Mouse (Mus musculus): ENCODE data around the gene Mpz. TPM values are rescaled to one million over a fixed set of nuclear protein-coding genes. Genes with fewer than 3 reads are reported as not detected.

The Mpz gene
- polyA plus RNA-seq, 1 experiment: 1.2 TPM

DNA sequence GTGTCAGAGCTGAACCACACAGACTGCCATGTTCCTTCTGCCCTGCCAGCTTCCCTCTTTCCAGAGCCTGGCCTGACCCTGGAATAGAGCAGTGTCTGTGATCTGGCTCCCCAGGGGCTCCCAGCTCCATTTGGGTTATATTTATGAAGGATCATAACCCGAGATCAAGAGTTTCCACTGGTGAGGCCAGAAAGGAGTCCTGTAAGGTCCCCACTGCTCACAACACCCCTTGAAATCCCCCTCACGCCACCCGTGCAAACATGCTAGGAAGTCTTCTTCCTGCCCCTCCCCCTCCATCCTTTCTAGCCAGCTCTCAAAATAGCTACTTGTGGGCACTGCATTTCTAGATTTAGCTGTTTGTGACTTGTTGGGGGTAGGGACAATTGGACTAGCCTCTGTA, 33.1 kb downstream of the Mpz start:
- H3K27ac ChIP-seq (ENCODE audit: insufficient read depth, low read length): no peak overlapping the region
- H3K4me1 ChIP-seq (ENCODE audit: control insufficient read depth, insufficient read depth, low read length): peaks cover 3% of the 10 kb centered on the region; the same call in 1 of the 2 replicates
- TF ChIP-seq POLR2A (IDR thresholded peaks at IDR 0.05; ENCODE audit: low read depth, low read length) (no peak), CTCF (IDR thresholded peaks at IDR 0.05; ENCODE audit: borderline replicate concordance, insufficient read depth, low read length) (no peak)
- no peak overlapping the region for H3K4me3 ChIP-seq (ENCODE audit: insufficient read depth, low read length)

DNA sequence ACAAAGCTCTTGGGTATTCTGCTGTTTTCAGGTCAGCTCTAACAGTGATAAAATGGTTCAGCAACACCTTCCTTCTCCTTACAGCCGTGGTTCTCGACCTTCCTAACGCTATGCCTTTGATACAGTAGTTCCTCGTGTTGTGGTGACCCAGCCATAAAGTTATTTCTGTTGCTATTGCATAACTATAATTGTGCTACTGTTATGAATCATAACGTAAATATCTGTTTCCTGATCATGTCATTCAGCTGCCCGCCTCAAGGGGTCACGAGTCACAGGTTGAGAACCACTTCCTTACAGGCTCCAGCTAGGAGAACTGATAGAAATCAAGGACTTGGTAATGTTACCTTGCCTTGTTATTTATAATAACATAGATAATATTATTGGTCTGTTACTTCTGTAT, 33.8 kb downstream of the Mpz start:
- Histone ChIP-seq H3K4me1 (ENCODE audit: control insufficient read depth, insufficient read depth, low read length) (peaks cover 3% of the 10 kb centered on the region; the same call in 1 of the 2 replicates), H3K4me3 (ENCODE audit: insufficient read depth, low read length) (no peak overlapping the region), H3K27ac (ENCODE audit: insufficient read depth, low read length) (no peak overlapping the region)
- TF ChIP-seq POLR2A (IDR thresholded peaks at IDR 0.05; ENCODE audit: low read depth, low read length): no peak
- TF ChIP-seq CTCF (IDR thresholded peaks at IDR 0.05; ENCODE audit: borderline replicate concordance, insufficient read depth, low read length): no peak

DNA sequence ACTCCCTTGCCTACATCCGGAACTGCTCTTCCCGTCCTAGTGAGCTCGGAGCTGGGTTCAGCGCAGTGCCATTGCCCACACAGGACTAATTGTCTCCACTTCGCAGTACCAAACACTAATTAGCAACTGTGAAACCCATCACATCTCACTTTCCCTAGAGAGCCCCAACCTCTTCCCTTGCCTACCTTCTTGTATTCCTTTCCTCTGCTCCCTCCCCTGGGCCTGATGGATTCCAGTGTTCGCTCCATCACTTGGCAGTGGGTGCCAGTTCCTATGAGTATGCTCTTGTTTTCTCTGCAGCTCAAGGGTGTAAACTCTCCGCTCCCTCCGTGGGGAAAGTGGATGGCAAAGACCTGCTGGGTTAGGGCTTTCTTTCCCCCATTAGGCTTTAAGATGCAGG, 35.1 kb downstream of the Mpz start:
- Histone ChIP-seq H3K27ac (ENCODE audit: insufficient read depth, low read length) (no peak overlapping the region), H3K4me3 (ENCODE audit: insufficient read depth, low read length) (no peak overlapping the region), H3K4me1 (ENCODE audit: control insufficient read depth, insufficient read depth, low read length) (peaks cover 7% of the 10 kb centered on the region; the same call in 1 of the 2 replicates)
- TF ChIP-seq POLR2A (IDR thresholded peaks at IDR 0.05; ENCODE audit: low read depth, low read length) (no peak), CTCF (IDR thresholded peaks at IDR 0.05; ENCODE audit: borderline replicate concordance, insufficient read depth, low read length) (no peak)

DNA sequence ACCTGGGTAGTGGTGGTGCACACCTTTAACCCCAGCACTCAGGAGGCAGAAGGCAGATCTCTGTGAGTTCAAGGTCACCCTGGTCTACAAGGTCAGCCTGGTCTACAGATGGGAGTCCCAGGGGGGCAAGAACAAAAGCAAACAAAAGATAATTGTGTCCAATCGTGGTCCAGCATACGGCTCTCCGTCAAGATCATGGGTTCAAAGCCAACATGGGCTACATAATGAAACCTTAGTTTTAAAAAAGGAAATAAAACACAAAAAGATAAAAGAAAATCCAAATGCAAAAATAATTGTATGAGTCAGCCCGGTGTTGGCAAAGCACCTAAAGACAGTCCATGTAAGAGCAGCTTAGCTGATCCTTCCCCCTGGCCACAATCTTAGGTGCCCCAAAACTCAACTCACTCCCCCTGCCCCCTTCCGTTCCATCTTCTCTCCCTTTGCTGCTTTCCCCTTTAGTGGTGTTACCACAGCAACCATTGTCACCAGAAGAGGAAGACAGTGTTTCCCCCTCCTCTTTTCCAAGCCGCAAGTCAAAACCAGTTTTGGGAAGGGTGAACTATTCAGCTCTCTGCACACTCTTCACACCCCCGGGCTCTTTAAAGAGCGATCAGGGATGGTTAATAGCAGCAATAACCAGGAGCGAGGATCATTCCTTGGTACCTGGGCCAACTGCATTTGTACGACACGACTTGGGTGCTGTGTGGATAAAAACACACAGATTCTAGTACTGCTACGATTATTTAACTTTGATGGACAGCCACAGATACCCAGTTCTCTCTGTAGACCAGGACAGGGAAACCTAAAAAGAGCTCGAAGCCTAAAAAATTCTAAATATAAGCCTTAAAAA, 37.6 kb downstream of the Mpz start:
- Histone ChIP-seq H3K4me3 (ENCODE audit: insufficient read depth, low read length) (no peak overlapping the region), H3K4me1 (ENCODE audit: control insufficient read depth, insufficient read depth, low read length) (peaks cover 7% of the 10 kb centered on the region; the same call in 1 of the 2 replicates), H3K27ac (ENCODE audit: insufficient read depth, low read length) (no peak overlapping the region)
- no peak for TF ChIP-seq CTCF (IDR thresholded peaks at IDR 0.05; ENCODE audit: borderline replicate concordance, insufficient read depth, low read length)
- no peak for TF ChIP-seq POLR2A (IDR thresholded peaks at IDR 0.05; ENCODE audit: low read depth, low read length)

DNA sequence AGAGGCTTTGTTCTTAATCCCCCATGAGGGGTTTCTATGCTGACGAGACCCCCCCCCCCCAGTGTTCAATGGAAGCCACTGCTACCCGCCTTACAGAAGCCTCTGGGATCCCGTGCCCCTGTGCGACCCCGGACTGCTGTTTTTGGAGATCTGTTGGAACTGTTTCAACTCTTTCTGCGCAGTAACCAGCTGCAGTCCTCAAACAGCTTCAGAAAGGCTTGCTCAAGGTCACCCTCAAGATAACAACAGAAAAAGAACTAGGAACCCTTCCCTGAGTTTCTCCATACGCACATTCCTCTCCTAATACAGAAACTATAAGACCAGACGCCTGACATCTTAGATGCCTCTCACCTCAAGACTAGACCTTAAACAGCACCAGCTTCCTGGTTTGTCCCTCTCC, 38.5 kb downstream of the Mpz start:
- no peak for TF ChIP-seq POLR2A (IDR thresholded peaks at IDR 0.05; ENCODE audit: low read depth, low read length)
- no peak for TF ChIP-seq CTCF (IDR thresholded peaks at IDR 0.05; ENCODE audit: borderline replicate concordance, insufficient read depth, low read length)
- H3K4me3 ChIP-seq (ENCODE audit: insufficient read depth, low read length): no peak overlapping the region
- peaks cover 7% of the 10 kb centered on the region; the same call in 1 of the 2 replicates for H3K4me1 ChIP-seq (ENCODE audit: control insufficient read depth, insufficient read depth, low read length)
- H3K27ac ChIP-seq (ENCODE audit: insufficient read depth, low read length): peak overlapping the region; percentile 31; the same call in 1 of the 2 replicates

DNA sequence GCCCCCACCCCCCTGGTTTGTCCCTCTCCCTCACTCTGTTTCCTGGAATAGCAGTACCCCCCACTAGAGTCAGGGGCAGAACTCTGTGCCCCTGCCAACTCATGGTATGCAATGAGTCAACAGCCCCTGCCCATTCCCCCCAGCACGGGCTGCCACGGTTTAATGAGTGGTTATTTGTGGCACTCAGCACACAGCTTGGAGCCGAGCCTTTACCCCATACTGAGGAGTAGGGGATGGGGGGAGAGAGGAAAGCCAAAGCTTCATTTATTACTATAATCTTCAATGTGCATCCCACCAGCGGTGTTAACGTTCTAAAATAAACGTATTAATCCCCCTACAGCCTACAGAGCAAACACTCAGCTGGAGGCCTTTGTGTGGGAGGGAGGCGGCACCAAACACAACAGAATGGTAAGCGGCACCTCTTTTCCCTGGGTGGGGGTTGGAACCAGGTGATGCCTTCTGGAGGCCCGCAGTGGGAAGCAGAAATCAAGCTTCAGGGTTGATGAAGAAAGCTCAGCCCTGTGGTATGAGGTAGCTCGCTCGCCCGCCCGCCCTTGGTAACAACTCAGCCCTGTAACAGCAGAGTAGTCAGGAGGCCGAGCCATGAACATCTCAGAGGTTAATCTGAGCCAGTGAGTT, 39.1 kb downstream of the Mpz start:
- Histone ChIP-seq H3K27ac (ENCODE audit: insufficient read depth, low read length) (peak overlapping the region; percentile 31; the same call in 1 of the 2 replicates), H3K4me3 (ENCODE audit: insufficient read depth, low read length) (no peak overlapping the region), H3K4me1 (ENCODE audit: control insufficient read depth, insufficient read depth, low read length) (0 out of 2 replicates have a peak, but pooled peaks cover 5% of the 10 kb centered on the region)
- TF ChIP-seq CTCF (IDR thresholded peaks at IDR 0.05; ENCODE audit: borderline replicate concordance, insufficient read depth, low read length): no peak
- TF ChIP-seq POLR2A (IDR thresholded peaks at IDR 0.05; ENCODE audit: low read depth, low read length): no peak

DNA sequence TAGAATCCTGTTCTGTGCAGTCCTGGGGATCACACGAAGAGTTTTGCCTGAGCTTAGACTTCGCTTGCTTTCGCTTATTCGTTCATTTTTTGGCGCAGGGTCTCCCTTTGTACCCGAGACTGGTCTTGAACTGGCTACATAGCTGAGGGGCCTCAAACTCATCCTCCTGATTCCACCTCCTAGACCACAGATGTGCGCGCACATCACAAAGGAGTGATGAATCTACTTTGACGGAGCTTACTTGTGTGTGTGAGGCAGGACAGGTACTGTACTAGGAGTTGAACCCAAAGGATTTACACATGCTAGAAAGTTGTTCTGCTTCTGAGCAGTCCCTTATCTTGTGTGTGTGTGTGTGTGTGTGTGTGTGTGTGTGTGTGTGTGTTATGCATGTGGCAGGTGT, 40.3 kb downstream of the Mpz start:
- Histone ChIP-seq H3K4me1 (ENCODE audit: control insufficient read depth, insufficient read depth, low read length) (0 out of 2 replicates have a peak, but pooled peaks cover 5% of the 10 kb centered on the region), H3K27ac (ENCODE audit: insufficient read depth, low read length) (no peak overlapping the region), H3K4me3 (ENCODE audit: insufficient read depth, low read length) (no peak overlapping the region)
- TF ChIP-seq POLR2A (IDR thresholded peaks at IDR 0.05; ENCODE audit: low read depth, low read length) (no peak), CTCF (IDR thresholded peaks at IDR 0.05; ENCODE audit: borderline replicate concordance, insufficient read depth, low read length) (no peak)

DNA sequence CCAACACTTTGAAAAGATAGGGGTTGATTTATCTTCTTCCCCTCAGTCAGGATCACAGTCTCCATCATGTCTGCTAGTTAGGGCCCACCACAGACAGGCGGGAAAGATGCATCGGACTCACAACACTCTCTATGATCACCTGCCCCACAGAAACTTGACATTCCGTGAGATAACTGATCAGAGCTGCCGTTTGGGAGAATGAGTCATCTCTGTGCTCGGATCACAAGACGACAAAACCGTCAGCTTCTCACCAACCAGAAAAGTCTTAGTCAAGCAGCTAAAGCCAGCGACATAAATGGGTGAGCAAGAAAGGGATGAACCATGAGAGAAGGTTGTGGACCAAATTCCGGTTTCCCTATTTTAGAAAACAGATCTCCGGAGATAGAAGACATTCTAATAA, 41.8 kb downstream of the Mpz start:
- 0 out of 2 replicates have a peak, but pooled peaks cover 5% of the 10 kb centered on the region for H3K4me1 ChIP-seq (ENCODE audit: control insufficient read depth, insufficient read depth, low read length)
- TF ChIP-seq POLR2A (IDR thresholded peaks at IDR 0.05; ENCODE audit: low read depth, low read length): no peak
- no peak for TF ChIP-seq CTCF (IDR thresholded peaks at IDR 0.05; ENCODE audit: borderline replicate concordance, insufficient read depth, low read length)
- no peak overlapping the region for H3K4me3 ChIP-seq (ENCODE audit: insufficient read depth, low read length)
- no peak overlapping the region for H3K27ac ChIP-seq (ENCODE audit: insufficient read depth, low read length)

DNA sequence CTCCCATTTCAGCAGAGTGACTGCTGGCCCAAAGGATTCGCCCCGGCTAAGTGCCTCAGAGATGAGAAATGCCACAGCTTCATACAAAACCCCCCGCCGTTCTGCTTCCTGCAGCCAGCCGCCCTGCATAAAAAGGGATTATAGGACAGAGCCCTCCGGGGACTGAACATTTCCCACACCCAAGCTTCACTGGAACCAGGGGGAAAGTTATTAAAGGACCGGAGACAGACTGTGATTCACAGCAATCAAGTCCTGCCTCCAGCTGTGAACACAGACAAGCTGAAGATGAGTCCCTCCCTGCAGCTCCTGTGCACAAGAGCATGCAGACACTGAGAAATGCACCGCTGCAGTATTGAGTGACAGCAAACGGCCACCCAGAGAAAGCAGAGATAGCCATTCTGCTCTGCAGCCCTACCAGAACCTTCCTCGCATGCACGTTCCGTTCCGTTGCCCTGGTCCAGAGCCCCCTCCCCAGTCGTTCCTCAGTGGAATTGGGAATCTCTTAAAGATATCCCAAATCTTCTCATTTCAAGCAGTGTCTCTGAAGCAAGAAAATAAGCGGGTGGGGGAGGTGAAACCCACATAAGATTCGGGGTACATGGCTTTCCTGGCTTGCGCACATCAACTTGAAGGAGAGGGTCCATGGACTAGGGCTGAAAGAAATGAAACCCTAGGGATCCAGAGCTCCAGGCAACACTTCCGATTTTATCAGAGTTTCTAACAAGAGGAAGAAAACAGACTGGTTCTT, 42.8 kb downstream of the Mpz start:
- no peak overlapping the region for H3K27ac ChIP-seq (ENCODE audit: insufficient read depth, low read length)
- TF ChIP-seq POLR2A (IDR thresholded peaks at IDR 0.05; ENCODE audit: low read depth, low read length) (no peak), CTCF (IDR thresholded peaks at IDR 0.05; ENCODE audit: borderline replicate concordance, insufficient read depth, low read length) (no peak)
- no peak overlapping the region for H3K4me3 ChIP-seq (ENCODE audit: insufficient read depth, low read length)
- H3K4me1 ChIP-seq (ENCODE audit: control insufficient read depth, insufficient read depth, low read length): 0 out of 2 replicates have a peak, but pooled peaks cover 5% of the 10 kb centered on the region

Data from embryonic fibroblast, embryonic 13.5 days (primary cell).